Mouse (Mus musculus): ENCODE results near the gene Rsph9. TPM values are rescaled to one million over a fixed set of nuclear protein-coding genes. Genes with fewer than 3 reads are reported as not detected.

Rsph9 gene
- polyA plus RNA-seq, 1 experiment from 2014 or later: 19.9 TPM

- WGBS: 90% methylated on average over 3 of the region's 3 CpGs
- no peak overlapping the region for H3K9ac ChIP-seq
- no peaks in the 10 kb centered on the region for H3K27me3 ChIP-seq
- ATAC-seq (ENCODE audit: low read depth): no peak
- H3K4me1 ChIP-seq (replicated peaks): peaks cover 43% of the 10 kb centered on the region
- H3K4me3 ChIP-seq: no peak overlapping the region
- H3K4me2 ChIP-seq: peak overlapping the region; percentile 33; the same call in 1 of the 2 replicates
- no peaks in the 10 kb centered on the region for H3K36me3 ChIP-seq
- 0 out of 2 replicates have a peak overlapping the region, but pooled peaks have one; percentile 82 for H3K27ac ChIP-seq (replicated peaks)
- no peaks in the 10 kb centered on the region for H3K9me3 ChIP-seq
Observed at GRCm38 (mm10) chr17:46083381-46083780, 60.6 kb downstream of the Rsph9 start.

- peak overlapping the region; percentile 12; the same call in 1 of the 2 replicates for H3K9ac ChIP-seq
- WGBS: 64% methylated on average over 7 of the region's 7 CpGs
- H3K4me1 ChIP-seq (replicated peaks): peaks cover 40% of the 10 kb centered on the region
- H3K4me2 ChIP-seq: no peak overlapping the region
- no peak overlapping the region for H3K4me3 ChIP-seq
- no peak overlapping the region for H3K27ac ChIP-seq (replicated peaks)
- no peaks in the 10 kb centered on the region for H3K27me3 ChIP-seq
- ATAC-seq (ENCODE audit: low read depth): no peak
- H3K9me3 ChIP-seq: no peaks in the 10 kb centered on the region
- H3K36me3 ChIP-seq: no peaks in the 10 kb centered on the region
Observed at GRCm38 (mm10) chr17:46081657-46082056, 62.4 kb downstream of the Rsph9 start.

GRCm38 (mm10) chr17:46081042-46081441, 63.0 kb downstream of the Rsph9 start:
- 64% methylated on average over 5 of the region's 5 CpGs for WGBS
- H3K4me3 ChIP-seq: no peak overlapping the region
- no peak overlapping the region for H3K9ac ChIP-seq
- no peak for ATAC-seq (ENCODE audit: low read depth)
- H3K27ac ChIP-seq (replicated peaks): no peak overlapping the region
- H3K4me1 ChIP-seq (replicated peaks): peaks cover 34% of the 10 kb centered on the region
- H3K27me3 ChIP-seq: no peaks in the 10 kb centered on the region
- H3K36me3 ChIP-seq: no peaks in the 10 kb centered on the region
- H3K9me3 ChIP-seq: no peaks in the 10 kb centered on the region
- no peak overlapping the region for H3K4me2 ChIP-seq

GRCm38 (mm10) chr17:46080388-46080787, 63.6 kb downstream of the Rsph9 start:
- Histone ChIP-seq H3K9ac (no peak overlapping the region), H3K27me3 (no peaks in the 10 kb centered on the region), H3K36me3 (no peaks in the 10 kb centered on the region), H3K4me2 (no peak overlapping the region), H3K4me1 (replicated peaks) (peaks cover 34% of the 10 kb centered on the region), H3K9me3 (no peaks in the 10 kb centered on the region), H3K27ac (replicated peaks) (no peak overlapping the region), H3K4me3 (no peak overlapping the region)
- WGBS: 22% methylated on average over 7 of the region's 7 CpGs
- no peak for ATAC-seq (ENCODE audit: low read depth)

GRCm38 (mm10) chr17:46079037-46079436, 65.0 kb downstream of the Rsph9 start:
- H3K4me1 ChIP-seq (replicated peaks): peaks cover 33% of the 10 kb centered on the region
- no peaks in the 10 kb centered on the region for H3K27me3 ChIP-seq
- H3K9me3 ChIP-seq: no peaks in the 10 kb centered on the region
- H3K4me3 ChIP-seq: no peak overlapping the region
- WGBS: 75% methylated on average over 2 of the region's 2 CpGs
- no peaks in the 10 kb centered on the region for H3K36me3 ChIP-seq
- no peak overlapping the region for H3K4me2 ChIP-seq
- H3K27ac ChIP-seq (replicated peaks): no peak overlapping the region
- no peak overlapping the region for H3K9ac ChIP-seq
- no peak for ATAC-seq (ENCODE audit: low read depth)

- Histone ChIP-seq H3K4me1 (replicated peaks) (peaks cover 26% of the 10 kb centered on the region), H3K27ac (replicated peaks) (no peak overlapping the region), H3K4me3 (no peak overlapping the region), H3K36me3 (no peaks in the 10 kb centered on the region), H3K4me2 (no peak overlapping the region), H3K9me3 (no peaks in the 10 kb centered on the region), H3K27me3 (no peaks in the 10 kb centered on the region), H3K9ac (no peak overlapping the region)
- 92% methylated on average over 12 of the region's 12 CpGs for WGBS
- ATAC-seq (ENCODE audit: low read depth): no peak
Observed at GRCm38 (mm10) chr17:46077921-46078534, 66.0 kb downstream of the Rsph9 start.

- no peaks in the 10 kb centered on the region for H3K9me3 ChIP-seq
- no peaks in the 10 kb centered on the region for H3K36me3 ChIP-seq
- no peak overlapping the region for H3K4me2 ChIP-seq
- no peaks in the 10 kb centered on the region for H3K27me3 ChIP-seq
- no peak for ATAC-seq (ENCODE audit: low read depth)
- H3K4me1 ChIP-seq (replicated peaks): peaks cover 20% of the 10 kb centered on the region
- H3K27ac ChIP-seq (replicated peaks): no peak overlapping the region
- H3K4me3 ChIP-seq: no peak overlapping the region
- 56% methylated on average over 1 of the region's 1 CpGs for WGBS
- no peak overlapping the region for H3K9ac ChIP-seq
Observed at GRCm38 (mm10) chr17:46076260-46076551, 67.8 kb downstream of the Rsph9 start.

GRCm38 (mm10) chr17:46075551-46076259, 68.3 kb downstream of the Rsph9 start:
- Histone ChIP-seq H3K4me3 (no peak overlapping the region), H3K9ac (no peak overlapping the region), H3K4me2 (no peak overlapping the region), H3K9me3 (no peaks in the 10 kb centered on the region), H3K27me3 (no peaks in the 10 kb centered on the region), H3K27ac (replicated peaks) (no peak overlapping the region), H3K4me1 (replicated peaks) (peaks cover 18% of the 10 kb centered on the region), H3K36me3 (no peaks in the 10 kb centered on the region)
- WGBS: 72% methylated on average over 5 of the region's 5 CpGs
- ATAC-seq (ENCODE audit: low read depth): no peak

- no peaks in the 10 kb centered on the region for H3K27me3 ChIP-seq
- H3K4me2 ChIP-seq: no peak overlapping the region
- peaks cover 16% of the 10 kb centered on the region for H3K4me1 ChIP-seq (replicated peaks)
- H3K4me3 ChIP-seq: no peak overlapping the region
- WGBS: 59% methylated on average over 3 of the region's 3 CpGs
- H3K27ac ChIP-seq (replicated peaks): no peak overlapping the region
- H3K36me3 ChIP-seq: no peaks in the 10 kb centered on the region
- H3K9ac ChIP-seq: no peak overlapping the region
- H3K9me3 ChIP-seq: no peaks in the 10 kb centered on the region
- no peak for ATAC-seq (ENCODE audit: low read depth)
Observed at GRCm38 (mm10) chr17:46075116-46075485, 68.9 kb downstream of the Rsph9 start.

GRCm38 (mm10) chr17:46074398-46075115, 69.5 kb downstream of the Rsph9 start:
- Histone ChIP-seq H3K27ac (replicated peaks) (no peak overlapping the region), H3K4me3 (no peak overlapping the region), H3K9me3 (no peaks in the 10 kb centered on the region), H3K27me3 (no peaks in the 10 kb centered on the region), H3K9ac (no peak overlapping the region), H3K4me1 (replicated peaks) (peaks cover 17% of the 10 kb centered on the region), H3K36me3 (no peaks in the 10 kb centered on the region), H3K4me2 (no peak overlapping the region; the same call in 1 of the 2 replicates)
- 71% methylated on average over 7 of the region's 7 CpGs for WGBS
- no peak for ATAC-seq (ENCODE audit: low read depth)

GRCm38 (mm10) chr17:46073730-46074301, 70.2 kb downstream of the Rsph9 start:
- WGBS: 60% methylated on average over 23 of the region's 23 CpGs
- peak overlapping the region; percentile 11; the same call in 1 of the 2 replicates for H3K4me2 ChIP-seq

More at GRCm38 (mm10) chr17:46073730-46074301, 70.2 kb downstream of the Rsph9 start:
- H3K9ac ChIP-seq: no peak overlapping the region
- no peaks in the 10 kb centered on the region for H3K9me3 ChIP-seq
- H3K27me3 ChIP-seq: no peaks in the 10 kb centered on the region
- H3K4me1 ChIP-seq (replicated peaks): peaks cover 17% of the 10 kb centered on the region
- H3K4me3 ChIP-seq: no peak overlapping the region
- no peaks in the 10 kb centered on the region for H3K36me3 ChIP-seq
- no peak for ATAC-seq (ENCODE audit: low read depth)
- H3K27ac ChIP-seq (replicated peaks): no peak overlapping the region

All from neural tube, embryonic 13.5 days (tissue).